Mouse (Mus musculus): ENCODE measurements around the gene Arfgap1. TPM values are rescaled to one million over a fixed set of nuclear protein-coding genes. Genes with fewer than 3 reads are reported as not detected.

Arfgap1 gene
- polyA plus RNA-seq, 1 experiment from 2014 or later, result 52.9 TPM

DNA sequence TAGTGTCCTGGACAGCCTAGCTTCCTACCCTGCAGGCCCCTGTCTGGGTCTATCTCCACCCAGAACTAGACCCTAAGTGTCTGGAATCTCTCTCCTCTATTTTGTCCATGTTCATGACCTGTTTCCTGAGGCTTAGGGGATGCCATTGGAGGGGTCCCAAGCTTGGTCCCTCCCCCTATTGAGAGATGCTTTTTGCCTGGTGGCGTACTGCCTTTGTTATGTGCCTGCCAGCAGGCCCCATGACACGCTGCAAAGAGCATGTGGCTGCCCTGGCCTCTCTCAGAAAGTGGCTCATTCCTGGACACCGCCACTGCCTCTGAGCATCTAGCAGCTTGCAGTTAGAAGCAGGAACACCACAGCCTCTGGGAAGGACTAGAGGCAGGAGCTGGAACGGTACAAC is 38.3 kb upstream of the Arfgap1 start, which contains the start of gene Birc7:
Gene Birc7 (plus strand): TSS at position 301 of the 400 bp plus-strand sequence.
- WGBS, result 50% methylated on average over 4 of the region's 4 CpGs
- no peaks in the 10 kb centered on the region for H3K9me3 ChIP-seq (ENCODE audit: low read length)
- H3K4me1 ChIP-seq (ENCODE audit: insufficient read depth, low read depth, low read length), result no peaks in the 10 kb centered on the region
- ATAC-seq, result no peak
- no peak within 1 kb of the TSS for H3K4me2 ChIP-seq (replicated peaks; ENCODE audit: low read depth, low read length)
- no peaks in the 10 kb centered on the region for H3K27me3 ChIP-seq (replicated peaks; ENCODE audit: insufficient read depth, low read length)
- H3K9ac ChIP-seq (replicated peaks; ENCODE audit: low read depth), result no peak within 1 kb of the TSS
- TF ChIP-seq EP300 (IDR thresholded peaks at IDR 0.05), result no peak
- TF ChIP-seq CTCF (IDR thresholded peaks at IDR 0.05), result no peak
- H3K36me3 ChIP-seq (ENCODE audit: insufficient read depth, low read length), result no peaks in the 10 kb centered on the region
- no peak for DNase-seq (ENCODE audit: low spot score)
- H3K4me3 ChIP-seq (ENCODE audit: low read depth, low read length), result no peak within 1 kb of the TSS
- H3K27ac ChIP-seq (ENCODE audit: low read length), result no peak within 1 kb of the TSS

DNA sequence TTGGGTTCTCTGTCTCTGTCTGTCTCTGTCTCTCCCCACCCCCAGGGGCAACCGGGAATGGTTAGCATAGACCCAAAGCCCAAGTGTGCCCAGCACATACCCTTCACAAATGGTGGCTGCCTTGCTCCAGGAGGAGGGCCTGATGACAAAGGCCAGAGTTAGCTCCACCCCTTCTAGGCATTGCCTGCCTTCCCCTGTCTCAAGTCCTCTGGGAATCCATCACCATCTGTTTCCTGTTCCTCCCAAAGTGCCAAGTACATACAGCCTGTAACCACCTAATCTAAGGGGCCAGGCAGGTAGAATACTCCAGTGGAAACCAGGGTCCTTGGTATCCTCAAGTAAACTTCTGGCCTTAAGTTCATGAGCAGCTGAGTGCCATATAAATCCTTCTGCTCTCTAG is 34.6 kb upstream of the Arfgap1 start:
- Histone ChIP-seq H3K4me3 (ENCODE audit: low read depth, low read length) (no peak overlapping the region), H3K27ac (ENCODE audit: low read length) (no peak overlapping the region), H3K4me2 (replicated peaks; ENCODE audit: low read depth, low read length) (no peak overlapping the region), H3K9me3 (ENCODE audit: low read length) (no peaks in the 10 kb centered on the region), H3K36me3 (ENCODE audit: insufficient read depth, low read length) (no peaks in the 10 kb centered on the region), H3K9ac (replicated peaks; ENCODE audit: low read depth) (no peak overlapping the region), H3K4me1 (ENCODE audit: insufficient read depth, low read depth, low read length) (no peaks in the 10 kb centered on the region), H3K27me3 (replicated peaks; ENCODE audit: insufficient read depth, low read length) (no peaks in the 10 kb centered on the region)
- no peak for TF ChIP-seq CTCF (IDR thresholded peaks at IDR 0.05)
- TF ChIP-seq EP300 (IDR thresholded peaks at IDR 0.05), result no peak
- 63% methylated on average over 1 of the region's 1 CpGs for WGBS
- ATAC-seq (no peak), DNase-seq (ENCODE audit: low spot score) (no peak)

DNA sequence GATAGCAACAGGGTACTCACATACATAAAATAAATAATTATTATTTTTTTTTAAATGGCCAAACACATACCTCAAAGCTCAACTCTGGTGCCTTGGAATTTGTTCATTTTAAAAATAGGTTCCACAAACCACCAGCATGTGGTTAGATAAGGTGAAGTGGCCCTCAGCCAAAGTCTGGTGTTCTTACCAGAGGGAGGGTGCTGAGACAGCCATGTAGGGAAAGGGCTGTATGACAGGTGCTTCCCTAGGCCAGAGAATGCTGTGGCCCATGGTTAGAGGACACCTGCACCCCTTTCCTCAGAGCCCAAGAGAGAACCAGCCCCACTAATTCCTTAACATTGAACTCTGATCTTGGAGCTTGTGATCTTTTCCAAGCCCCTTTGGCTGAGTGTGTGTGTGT is 26.8 kb upstream of the Arfgap1 start:
- TF ChIP-seq EP300 (IDR thresholded peaks at IDR 0.05) (no peak), CTCF (IDR thresholded peaks at IDR 0.05) (no peak)
- Histone ChIP-seq H3K27me3 (replicated peaks; ENCODE audit: insufficient read depth, low read length) (no peaks in the 10 kb centered on the region), H3K4me2 (replicated peaks; ENCODE audit: low read depth, low read length) (no peak overlapping the region), H3K4me1 (ENCODE audit: insufficient read depth, low read depth, low read length) (no peaks in the 10 kb centered on the region), H3K9me3 (ENCODE audit: low read length) (no peaks in the 10 kb centered on the region), H3K9ac (replicated peaks; ENCODE audit: low read depth) (no peak overlapping the region), H3K27ac (ENCODE audit: low read length) (no peak overlapping the region), H3K36me3 (ENCODE audit: insufficient read depth, low read length) (no peaks in the 10 kb centered on the region), H3K4me3 (ENCODE audit: low read depth, low read length) (no peak overlapping the region)
- no peak for DNase-seq (ENCODE audit: low spot score)
- ATAC-seq, result no peak

DNA sequence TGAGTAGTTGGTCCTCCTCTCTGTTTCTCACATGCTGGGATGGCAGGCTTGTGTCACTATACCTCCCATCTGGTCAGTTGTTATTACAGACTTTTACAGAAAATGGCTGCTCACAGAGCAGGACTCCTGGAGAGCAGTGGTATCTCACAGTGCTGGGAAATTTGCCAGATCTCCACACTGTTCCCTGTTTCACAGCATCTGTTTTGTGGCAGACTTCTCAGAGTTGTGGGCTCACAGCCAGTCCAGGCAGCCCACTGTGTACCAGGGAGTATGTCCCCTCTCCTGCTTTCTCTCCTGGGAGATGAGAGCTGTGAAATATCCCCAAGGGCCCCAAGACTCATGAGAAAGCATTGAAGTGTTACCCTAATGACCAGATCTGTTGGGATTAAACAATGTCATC is 25.2 kb upstream of the Arfgap1 start:
- Histone ChIP-seq H3K36me3 (ENCODE audit: insufficient read depth, low read length) (no peaks in the 10 kb centered on the region), H3K9me3 (ENCODE audit: low read length) (no peaks in the 10 kb centered on the region), H3K9ac (replicated peaks; ENCODE audit: low read depth) (no peak overlapping the region), H3K27me3 (replicated peaks; ENCODE audit: insufficient read depth, low read length) (no peaks in the 10 kb centered on the region), H3K4me2 (replicated peaks; ENCODE audit: low read depth, low read length) (no peak overlapping the region), H3K4me3 (ENCODE audit: low read depth, low read length) (no peak overlapping the region), H3K4me1 (ENCODE audit: insufficient read depth, low read depth, low read length) (no peaks in the 10 kb centered on the region), H3K27ac (ENCODE audit: low read length) (no peak overlapping the region)
- no peak for ATAC-seq
- DNase-seq (ENCODE audit: low spot score), result no peak
- no peak for TF ChIP-seq EP300 (IDR thresholded peaks at IDR 0.05)
- TF ChIP-seq CTCF (IDR thresholded peaks at IDR 0.05), result no peak

DNA sequence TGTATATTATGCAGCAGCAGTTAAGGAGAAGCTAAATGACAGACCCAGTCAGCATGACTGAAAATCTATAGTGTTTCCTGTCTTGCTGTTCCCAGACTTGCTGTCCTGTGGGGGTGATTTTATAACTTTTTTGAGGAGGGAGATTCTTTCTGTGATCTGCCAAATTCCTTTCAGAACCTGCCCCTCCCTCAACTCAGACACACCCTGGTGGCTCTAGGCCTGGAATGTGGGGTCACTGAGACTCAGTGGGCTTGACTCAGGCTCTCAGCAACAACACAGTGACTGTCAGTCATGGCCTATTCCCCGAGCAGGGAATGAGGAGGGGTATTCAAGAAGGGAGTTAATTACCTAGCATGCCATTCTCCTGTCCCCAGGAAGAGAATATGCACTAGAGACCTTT is 17.1 kb upstream of the Arfgap1 start:
- Histone ChIP-seq H3K27me3 (replicated peaks; ENCODE audit: insufficient read depth, low read length) (peaks cover 4% of the 10 kb centered on the region; the same call in 1 of the 2 replicates), H3K4me2 (replicated peaks; ENCODE audit: low read depth, low read length) (no peak overlapping the region), H3K9me3 (ENCODE audit: low read length) (no peaks in the 10 kb centered on the region), H3K4me1 (ENCODE audit: insufficient read depth, low read depth, low read length) (0 out of 2 replicates have a peak, but pooled peaks cover 2% of the 10 kb centered on the region), H3K4me3 (ENCODE audit: low read depth, low read length) (no peak overlapping the region), H3K27ac (ENCODE audit: low read length) (no peak overlapping the region), H3K36me3 (ENCODE audit: insufficient read depth, low read length) (no peaks in the 10 kb centered on the region), H3K9ac (replicated peaks; ENCODE audit: low read depth) (no peak overlapping the region)
- 16% methylated on average over 1 of the region's 1 CpGs for WGBS
- ATAC-seq (no peak), DNase-seq (ENCODE audit: low spot score) (no peak)
- no peak for TF ChIP-seq CTCF (IDR thresholded peaks at IDR 0.05)
- TF ChIP-seq EP300 (IDR thresholded peaks at IDR 0.05), result no peak

DNA sequence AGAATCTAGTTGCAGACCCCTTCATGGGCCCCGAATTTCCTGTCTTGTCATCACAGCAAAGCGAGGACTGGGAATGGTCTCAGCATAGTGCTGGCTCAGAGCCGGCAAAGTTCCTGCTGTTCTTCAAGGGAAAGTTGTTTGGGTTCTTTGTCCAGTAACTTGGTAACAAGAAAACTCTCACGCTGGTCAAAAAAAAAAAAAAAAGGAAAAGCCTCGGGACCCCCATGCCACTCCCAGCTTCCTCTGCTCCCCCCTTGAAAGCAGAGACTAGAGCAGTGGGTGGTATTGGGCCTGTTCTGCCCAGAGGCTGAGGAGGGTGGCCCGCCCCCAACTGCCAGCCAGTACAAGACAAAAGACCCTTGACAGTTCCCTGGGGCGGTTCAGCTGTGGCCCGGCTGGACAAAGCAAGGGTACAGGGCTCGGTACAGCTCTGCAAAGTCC is 14.3 kb upstream of the Arfgap1 start:
- TF ChIP-seq EP300 (IDR thresholded peaks at IDR 0.05) (no peak), CTCF (IDR thresholded peaks at IDR 0.05) (no peak)
- Histone ChIP-seq H3K4me2 (replicated peaks; ENCODE audit: low read depth, low read length) (peak overlapping the region; percentile 65), H3K4me1 (ENCODE audit: insufficient read depth, low read depth, low read length) (0 out of 2 replicates have a peak, but pooled peaks cover 2% of the 10 kb centered on the region), H3K4me3 (ENCODE audit: low read depth, low read length) (0 out of 2 replicates have a peak overlapping the region, but pooled peaks have one; percentile 46), H3K36me3 (ENCODE audit: insufficient read depth, low read length) (no peaks in the 10 kb centered on the region), H3K27ac (ENCODE audit: low read length) (peak overlapping the region; percentile 55; the same call in 1 of the 2 replicates), H3K27me3 (replicated peaks; ENCODE audit: insufficient read depth, low read length) (peaks cover 8% of the 10 kb centered on the region; the same call in 1 of the 2 replicates), H3K9me3 (ENCODE audit: low read length) (no peaks in the 10 kb centered on the region), H3K9ac (replicated peaks; ENCODE audit: low read depth) (no peak overlapping the region)
- ATAC-seq (no peak), DNase-seq (ENCODE audit: low spot score) (peak; percentile 48)
- 13% methylated on average over 9 of the region's 9 CpGs for WGBS

DNA sequence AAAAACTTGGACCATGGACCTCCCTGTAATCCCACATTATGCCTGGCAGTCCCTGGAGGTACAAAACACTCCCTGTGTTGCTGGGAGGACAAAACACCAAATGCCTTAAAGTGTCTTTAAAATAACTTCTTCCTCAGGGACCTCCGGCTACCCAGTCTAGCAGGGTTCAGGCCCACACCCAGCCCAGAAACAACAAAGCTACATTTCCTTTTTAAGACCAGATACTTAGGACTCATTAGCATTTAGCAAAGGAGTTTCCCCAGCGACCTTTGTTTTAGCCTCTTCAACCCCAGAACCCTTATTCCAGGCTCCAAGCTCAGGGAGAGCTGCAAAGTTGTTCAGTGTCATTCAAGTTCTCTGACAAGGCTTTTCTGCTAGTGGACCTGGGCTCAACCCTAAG is 13.4 kb upstream of the Arfgap1 start:
- ATAC-seq, result no peak
- peaks cover 8% of the 10 kb centered on the region; the same call in 1 of the 2 replicates for H3K27me3 ChIP-seq (replicated peaks; ENCODE audit: insufficient read depth, low read length)
- peak overlapping the region; percentile 73 for H3K27ac ChIP-seq (ENCODE audit: low read length)
- H3K9ac ChIP-seq (replicated peaks; ENCODE audit: low read depth), result no peak overlapping the region
- TF ChIP-seq CTCF (IDR thresholded peaks at IDR 0.05) (no peak), EP300 (IDR thresholded peaks at IDR 0.05) (no peak)
- H3K4me2 ChIP-seq (replicated peaks; ENCODE audit: low read depth, low read length), result peak overlapping the region; percentile 65
- 24% methylated on average over 2 of the region's 2 CpGs for WGBS
- 0 out of 2 replicates have a peak, but pooled peaks cover 2% of the 10 kb centered on the region for H3K4me1 ChIP-seq (ENCODE audit: insufficient read depth, low read depth, low read length)
- DNase-seq (ENCODE audit: low spot score), result no peak
- H3K9me3 ChIP-seq (ENCODE audit: low read length), result no peaks in the 10 kb centered on the region
- peak overlapping the region; percentile 46 for H3K4me3 ChIP-seq (ENCODE audit: low read depth, low read length)
- H3K36me3 ChIP-seq (ENCODE audit: insufficient read depth, low read length), result no peaks in the 10 kb centered on the region
